Mouse (Mus musculus): Measurements from ENCODE around the gene Ap3b1.

DNA sequence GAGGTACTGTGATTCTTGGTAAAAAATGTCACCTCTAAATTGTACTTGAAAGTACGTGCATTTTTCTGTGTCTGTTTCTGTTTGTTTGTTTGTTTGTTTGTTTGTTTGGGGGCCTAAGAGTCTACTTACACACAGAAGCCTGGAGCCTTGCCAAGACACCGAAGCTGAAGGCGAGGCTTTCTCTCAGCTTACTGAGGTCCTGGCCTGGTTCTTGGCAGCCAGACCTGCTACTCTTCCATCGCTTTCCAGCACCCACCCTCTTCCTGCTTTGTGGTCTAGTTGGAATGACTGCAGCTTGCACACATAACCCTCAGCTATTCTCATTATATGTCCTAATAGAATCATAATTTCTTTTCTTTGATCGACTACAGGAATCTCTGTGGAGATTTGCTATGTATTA lies 80.6 kb downstream of the Ap3b1 start:
- no peak for TF ChIP-seq POLR2A (IDR thresholded peaks at IDR 0.05; ENCODE audit: borderline replicate concordance, extremely low read depth, insufficient read depth, insufficient read length, poor library complexity, severe bottlenecking)
- TF ChIP-seq CTCF (IDR thresholded peaks at IDR 0.05; ENCODE audit: borderline replicate concordance, extremely low read depth, insufficient read depth, insufficient read length): no peak
